Mouse (Mus musculus): ENCODE measurements around the gene Flrt2. TPM values are rescaled to one million over a fixed set of nuclear protein-coding genes. Genes with fewer than 3 reads are reported as not detected.
"Not testable (repeated sequence)": the region's sequence is repeated elsewhere in the genome, so short reads cannot be mapped to it uniquely, and the experiment has no call there.

The Flrt2 gene
- 36.3 and 43.9 TPM in 2 replicates for polyA plus RNA-seq (2015; fragmentation: Nextera tagmentation; extraction: Ambion mirVana)

GRCm38 (mm10) chr12:95691961-95692767, at the start of gene Flrt2:
Gene Flrt2, plus strand, starts transcription at chr12:95692226.
- ATAC-seq: 0 out of 2 replicates have a peak, but pooled peaks have one; percentile 4
- WGBS: 0% methylated on average over 32 of the region's 32 CpGs
- H3K4me2 ChIP-seq (ENCODE audit: low read length): peak within 1 kb of the TSS; percentile 64
- no peaks in the 10 kb centered on the region for H3K9me3 ChIP-seq (ENCODE audit: control insufficient read depth, low read length)
- H3K27ac ChIP-seq (ENCODE audit: low read length): peak within 1 kb of the TSS; percentile 93
- H3K4me3 ChIP-seq (replicated peaks; ENCODE audit: low read length): peak within 1 kb of the TSS; percentile 67
- no peaks in the 10 kb centered on the region for H3K27me3 ChIP-seq (replicated peaks; ENCODE audit: control insufficient read depth, insufficient read depth, low read length)
- H3K36me3 ChIP-seq (ENCODE audit: control insufficient read depth, insufficient read depth): no peaks in the 10 kb centered on the region
- H3K4me1 ChIP-seq (replicated peaks; ENCODE audit: control insufficient read depth, insufficient read depth, low read length): peaks cover 16% of the 10 kb centered on the region
- H3K9ac ChIP-seq (replicated peaks; ENCODE audit: low read depth, low read length): peak within 1 kb of the TSS; percentile 79

- peak; percentile 59 for ATAC-seq
- WGBS: 46% methylated on average over 3 of the region's 3 CpGs
Measured at GRCm38 (mm10) chr12:95642226-95642625, 49.8 kb upstream of the Flrt2 start.

GRCm38 (mm10) chr12:95647179-95647578, 44.8 kb upstream of the Flrt2 start:
- not testable (repeated sequence) for H3K4me2 ChIP-seq (ENCODE audit: low read length); H3K36me3 ChIP-seq (ENCODE audit: control insufficient read depth, insufficient read depth); H3K4me3 ChIP-seq (replicated peaks; ENCODE audit: low read length); H3K4me1 ChIP-seq (replicated peaks; ENCODE audit: control insufficient read depth, insufficient read depth, low read length); ATAC-seq; H3K9me3 ChIP-seq (ENCODE audit: control insufficient read depth, low read length); H3K9ac ChIP-seq (replicated peaks; ENCODE audit: low read depth, low read length); H3K27ac ChIP-seq (ENCODE audit: low read length); H3K27me3 ChIP-seq (replicated peaks; ENCODE audit: control insufficient read depth, insufficient read depth, low read length)
- WGBS: 100% methylated on average over 1 of the region's 6 CpGs

More at GRCm38 (mm10) chr12:95642226-95642625, 49.8 kb upstream of the Flrt2 start:
- Histone ChIP-seq H3K36me3 (ENCODE audit: control insufficient read depth, insufficient read depth) (no peaks in the 10 kb centered on the region), H3K27me3 (replicated peaks; ENCODE audit: control insufficient read depth, insufficient read depth, low read length) (no peaks in the 10 kb centered on the region), H3K4me2 (ENCODE audit: low read length) (no peak overlapping the region), H3K9ac (replicated peaks; ENCODE audit: low read depth, low read length) (no peak overlapping the region), H3K27ac (ENCODE audit: low read length) (no peak overlapping the region), H3K4me1 (replicated peaks; ENCODE audit: control insufficient read depth, insufficient read depth, low read length) (0 out of 2 replicates have a peak, but pooled peaks cover 3% of the 10 kb centered on the region), H3K9me3 (ENCODE audit: control insufficient read depth, low read length) (no peaks in the 10 kb centered on the region), H3K4me3 (replicated peaks; ENCODE audit: low read length) (no peak overlapping the region)

GRCm38 (mm10) chr12:95652172-95653156, 39.6 kb upstream of the Flrt2 start:
- H3K9me3 ChIP-seq (ENCODE audit: control insufficient read depth, low read length): no peaks in the 10 kb centered on the region
- 75% methylated on average over 4 of the region's 4 CpGs for WGBS
- no peak for ATAC-seq
- H3K4me1 ChIP-seq (replicated peaks; ENCODE audit: control insufficient read depth, insufficient read depth, low read length): no peaks in the 10 kb centered on the region
- no peak overlapping the region for H3K4me2 ChIP-seq (ENCODE audit: low read length)
- no peak overlapping the region for H3K4me3 ChIP-seq (replicated peaks; ENCODE audit: low read length)
- H3K27ac ChIP-seq (ENCODE audit: low read length): no peak overlapping the region
- H3K27me3 ChIP-seq (replicated peaks; ENCODE audit: control insufficient read depth, insufficient read depth, low read length): no peaks in the 10 kb centered on the region
- no peak overlapping the region for H3K9ac ChIP-seq (replicated peaks; ENCODE audit: low read depth, low read length)
- H3K36me3 ChIP-seq (ENCODE audit: control insufficient read depth, insufficient read depth): no peaks in the 10 kb centered on the region

- Histone ChIP-seq H3K4me2 (ENCODE audit: low read length) (no peak overlapping the region), H3K27ac (ENCODE audit: low read length) (no peak overlapping the region), H3K9ac (replicated peaks; ENCODE audit: low read depth, low read length) (no peak overlapping the region), H3K4me3 (replicated peaks; ENCODE audit: low read length) (no peak overlapping the region), H3K27me3 (replicated peaks; ENCODE audit: control insufficient read depth, insufficient read depth, low read length) (no peaks in the 10 kb centered on the region), H3K36me3 (ENCODE audit: control insufficient read depth, insufficient read depth) (no peaks in the 10 kb centered on the region), H3K9me3 (ENCODE audit: control insufficient read depth, low read length) (no peaks in the 10 kb centered on the region), H3K4me1 (replicated peaks; ENCODE audit: control insufficient read depth, insufficient read depth, low read length) (no peaks in the 10 kb centered on the region)
- ATAC-seq: no peak
- WGBS: 88% methylated on average over 4 of the region's 4 CpGs
Measured at GRCm38 (mm10) chr12:95656594-95656993, 35.4 kb upstream of the Flrt2 start.

- Histone ChIP-seq H3K4me3 (replicated peaks; ENCODE audit: low read length) (no peak overlapping the region), H3K27ac (ENCODE audit: low read length) (no peak overlapping the region), H3K9me3 (ENCODE audit: control insufficient read depth, low read length) (no peaks in the 10 kb centered on the region), H3K4me2 (ENCODE audit: low read length) (no peak overlapping the region), H3K9ac (replicated peaks; ENCODE audit: low read depth, low read length) (no peak overlapping the region), H3K4me1 (replicated peaks; ENCODE audit: control insufficient read depth, insufficient read depth, low read length) (no peaks in the 10 kb centered on the region), H3K36me3 (ENCODE audit: control insufficient read depth, insufficient read depth) (no peaks in the 10 kb centered on the region), H3K27me3 (replicated peaks; ENCODE audit: control insufficient read depth, insufficient read depth, low read length) (no peaks in the 10 kb centered on the region)
- WGBS: 95% methylated on average over 5 of the region's 5 CpGs
- ATAC-seq: no peak
Measured at GRCm38 (mm10) chr12:95667296-95667695, 24.7 kb upstream of the Flrt2 start.

GRCm38 (mm10) chr12:95675711-95676110, 16.3 kb upstream of the Flrt2 start:
- no peak for ATAC-seq
- Histone ChIP-seq H3K4me1 (replicated peaks; ENCODE audit: control insufficient read depth, insufficient read depth, low read length) (peaks cover 3% of the 10 kb centered on the region), H3K4me3 (replicated peaks; ENCODE audit: low read length) (no peak overlapping the region), H3K36me3 (ENCODE audit: control insufficient read depth, insufficient read depth) (no peaks in the 10 kb centered on the region), H3K4me2 (ENCODE audit: low read length) (no peak overlapping the region), H3K27ac (ENCODE audit: low read length) (no peak overlapping the region), H3K9me3 (ENCODE audit: control insufficient read depth, low read length) (no peaks in the 10 kb centered on the region), H3K9ac (replicated peaks; ENCODE audit: low read depth, low read length) (no peak overlapping the region), H3K27me3 (replicated peaks; ENCODE audit: control insufficient read depth, insufficient read depth, low read length) (no peaks in the 10 kb centered on the region)
- WGBS: 66% methylated on average over 5 of the region's 5 CpGs

- WGBS: 7% methylated on average over 9 of the region's 9 CpGs
- H3K4me1 ChIP-seq (replicated peaks; ENCODE audit: control insufficient read depth, insufficient read depth, low read length): peaks cover 14% of the 10 kb centered on the region
- H3K9me3 ChIP-seq (ENCODE audit: control insufficient read depth, low read length): no peaks in the 10 kb centered on the region
- 0 out of 2 replicates have a peak overlapping the region, but pooled peaks have one; percentile 0 for H3K27ac ChIP-seq (ENCODE audit: low read length)
- no peak overlapping the region for H3K9ac ChIP-seq (replicated peaks; ENCODE audit: low read depth, low read length)
- no peaks in the 10 kb centered on the region for H3K27me3 ChIP-seq (replicated peaks; ENCODE audit: control insufficient read depth, insufficient read depth, low read length)
- H3K36me3 ChIP-seq (ENCODE audit: control insufficient read depth, insufficient read depth): no peaks in the 10 kb centered on the region
- ATAC-seq: no peak
- no peak overlapping the region for H3K4me3 ChIP-seq (replicated peaks; ENCODE audit: low read length)
- peak overlapping the region; percentile 64 for H3K4me2 ChIP-seq (ENCODE audit: low read length)
Measured at GRCm38 (mm10) chr12:95690819-95691218, 1.2 kb upstream of the Flrt2 start.
